Mouse (Mus musculus): Measurements from ENCODE around the gene Zim1.

Zim1 gene

DNA sequence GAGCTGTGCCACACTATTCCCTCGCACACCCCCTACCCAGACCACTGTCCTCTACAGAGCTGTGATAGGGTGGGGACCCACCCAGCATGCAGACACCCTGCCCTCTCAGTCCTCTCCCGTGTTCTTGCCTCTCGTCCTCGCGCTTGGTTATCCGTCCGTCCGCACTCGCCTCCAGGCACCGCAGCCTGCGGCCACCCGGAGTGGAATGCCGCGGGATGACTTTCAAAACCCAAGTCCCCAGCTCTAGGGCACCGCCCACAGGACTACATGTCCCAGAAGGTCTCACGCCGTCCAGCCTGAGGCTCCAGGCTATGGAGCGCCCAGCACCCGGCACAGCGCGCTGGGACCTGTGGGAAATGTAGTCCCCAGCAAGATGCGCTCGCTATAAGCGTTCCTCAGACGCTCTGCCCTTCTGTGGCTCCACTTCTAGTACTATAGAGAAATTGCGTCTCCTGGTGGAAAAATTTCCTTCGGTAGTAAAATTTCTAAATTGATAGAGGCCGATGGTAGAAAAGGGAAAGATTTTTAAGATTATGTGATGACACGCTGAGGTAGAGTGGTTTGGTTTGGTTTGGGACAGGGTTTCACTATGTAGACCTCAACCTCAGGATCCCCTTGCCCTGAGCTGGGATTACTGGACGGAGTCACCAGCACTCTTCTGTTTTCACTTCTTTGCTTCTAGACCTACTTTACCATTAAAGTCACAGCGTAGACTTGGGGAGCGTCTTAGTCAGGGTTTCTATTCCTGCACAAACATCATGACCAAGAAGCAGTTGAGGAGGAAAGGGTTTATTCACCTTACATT, at the start of gene Zim1:
Gene Zim1 (minus strand): TSS at position 210 of the 805 bp plus-strand sequence.
- peak; percentile 69 for DNase-seq (ENCODE audit: low spot score)

DNA sequence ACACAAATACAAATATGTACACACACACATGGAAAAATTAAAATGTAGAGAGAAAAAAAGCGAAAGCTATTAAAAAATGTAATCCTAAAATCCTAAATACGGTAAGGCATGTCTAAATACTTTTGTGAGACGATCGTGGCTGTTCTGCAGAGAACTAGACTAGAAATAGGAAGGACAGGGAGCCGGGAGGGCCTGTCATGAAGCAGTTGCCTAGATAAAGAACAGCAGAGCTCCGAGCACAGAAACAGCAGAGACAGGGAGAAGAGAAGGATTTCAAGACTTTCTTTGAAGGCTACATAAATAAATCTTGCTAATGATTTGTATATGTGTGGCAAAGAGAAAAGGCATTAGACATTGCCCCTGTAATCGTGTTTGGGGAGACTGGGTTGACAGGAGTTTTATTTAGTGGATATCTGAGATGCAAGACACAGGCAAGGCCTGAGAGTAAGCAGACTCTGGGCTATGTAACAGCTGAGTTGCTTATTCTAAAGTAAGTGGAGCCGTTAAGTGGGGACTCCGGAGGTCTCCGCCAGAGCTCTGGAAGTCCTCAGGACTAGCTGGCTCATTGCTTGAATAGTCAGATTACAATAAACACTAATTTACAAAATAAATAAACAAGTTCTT, 48.1 kb upstream of the Zim1 start:
- DNase-seq (ENCODE audit: low spot score): peak; percentile 7

DNA sequence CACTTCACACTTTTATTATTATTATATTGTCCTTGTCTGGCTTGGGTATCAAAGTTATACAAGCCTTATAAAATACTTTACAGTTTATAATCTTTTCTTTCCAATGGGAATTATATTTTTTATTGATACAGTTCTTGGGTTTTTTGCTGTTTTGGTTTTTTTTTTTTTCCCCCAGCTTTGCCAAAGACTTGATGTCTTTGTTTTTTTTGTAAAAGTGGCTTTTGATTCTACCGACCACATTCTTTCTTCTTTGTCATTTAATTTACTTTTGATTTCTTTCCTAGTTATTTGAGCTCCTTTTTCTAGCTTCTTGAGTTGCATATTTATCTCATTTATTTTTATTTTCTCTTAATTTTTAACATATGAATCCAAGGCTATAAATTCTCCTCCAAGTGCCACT, 39.8 kb upstream of the Zim1 start:
- DNase-seq (ENCODE audit: low spot score): no peak

DNA sequence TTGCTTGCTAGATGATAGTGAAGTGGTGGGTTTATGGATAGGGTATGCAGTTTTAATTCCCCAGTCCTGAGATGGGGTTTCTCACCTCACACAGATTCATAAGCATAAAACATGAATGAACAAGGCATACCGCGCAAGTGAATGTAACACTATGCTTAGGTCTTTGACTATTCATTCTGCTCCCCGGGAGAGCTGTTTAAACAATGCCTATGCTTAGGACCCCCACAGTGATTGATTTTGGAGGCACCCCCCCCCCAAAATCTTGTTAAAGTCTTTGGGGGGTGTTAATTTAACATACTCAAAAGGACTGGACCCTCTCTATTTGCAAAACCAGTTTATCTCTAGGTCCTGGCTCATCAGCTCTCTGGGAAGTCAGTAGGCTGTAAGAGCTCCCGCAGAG, 35.7 kb upstream of the Zim1 start:
- peak; percentile 6 for DNase-seq (ENCODE audit: low spot score)

DNA sequence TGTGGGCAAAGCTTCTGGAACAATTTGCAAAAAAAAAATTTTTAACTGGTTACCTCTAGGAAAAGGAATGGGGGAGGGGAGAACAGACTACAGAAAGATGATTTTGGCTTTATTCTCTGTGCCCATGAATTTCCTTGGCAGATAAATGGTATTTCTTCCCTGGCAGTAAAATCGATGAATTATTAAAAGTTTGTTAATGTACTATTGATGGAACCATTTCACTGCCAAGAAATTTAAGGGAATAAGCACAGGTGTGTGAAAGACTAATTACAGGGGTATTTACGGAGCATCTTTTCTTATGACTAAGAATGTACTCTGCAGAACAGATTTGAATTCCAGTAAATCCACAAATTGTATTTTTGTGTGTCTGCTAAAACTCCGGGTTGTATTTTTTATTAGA, 35.1 kb upstream of the Zim1 start:
- DNase-seq (ENCODE audit: low spot score): no peak

DNA sequence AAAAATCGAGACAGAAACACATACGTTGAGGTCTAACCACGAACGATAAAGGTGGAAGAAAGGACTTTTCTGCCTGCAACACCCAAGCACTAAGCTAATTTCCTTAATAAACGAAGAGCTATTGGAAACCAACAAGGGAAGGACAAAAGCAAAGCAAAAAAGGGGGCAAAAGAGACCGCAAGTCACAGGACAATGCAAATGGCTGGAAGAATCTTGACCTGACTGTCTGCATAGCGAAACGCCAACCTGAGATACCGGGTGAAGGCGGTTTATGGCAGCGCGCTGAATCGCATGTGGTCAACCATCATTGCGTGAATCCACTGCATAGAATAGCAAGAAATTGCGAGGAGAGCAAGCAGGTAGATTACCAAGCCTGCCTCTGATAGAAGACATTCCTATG, 34.6 kb upstream of the Zim1 start:
- DNase-seq (ENCODE audit: low spot score): peak; percentile 42

DNA sequence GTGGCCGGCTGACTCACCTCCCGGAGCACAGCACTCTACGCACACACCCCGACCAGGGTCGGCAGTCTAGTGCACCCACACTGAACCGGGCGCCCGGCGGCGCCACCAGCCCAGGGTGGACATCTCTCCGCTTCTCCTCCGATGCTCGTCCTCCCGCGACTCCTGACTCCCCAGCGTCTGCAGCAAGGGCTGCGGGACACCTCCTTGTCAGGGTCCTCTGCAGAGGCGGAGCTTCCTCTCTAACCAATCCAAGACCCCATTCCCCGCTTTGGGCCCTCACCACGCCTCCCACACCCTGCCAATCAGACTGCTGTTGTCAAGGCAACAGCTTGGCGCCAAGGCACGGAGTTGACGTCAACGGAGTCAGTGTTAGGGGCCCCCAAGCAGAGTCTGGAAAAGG, 34.0 kb upstream of the Zim1 start, which contains the start of the genes Peg3 and Usp29:
Gene Peg3 (minus strand): TSS at position 191 of the 400 bp plus-strand sequence.
Gene Usp29 (plus strand): TSS at position 338 of the 400 bp plus-strand sequence.
- DNase-seq (ENCODE audit: low spot score): peak; percentile 89

DNA sequence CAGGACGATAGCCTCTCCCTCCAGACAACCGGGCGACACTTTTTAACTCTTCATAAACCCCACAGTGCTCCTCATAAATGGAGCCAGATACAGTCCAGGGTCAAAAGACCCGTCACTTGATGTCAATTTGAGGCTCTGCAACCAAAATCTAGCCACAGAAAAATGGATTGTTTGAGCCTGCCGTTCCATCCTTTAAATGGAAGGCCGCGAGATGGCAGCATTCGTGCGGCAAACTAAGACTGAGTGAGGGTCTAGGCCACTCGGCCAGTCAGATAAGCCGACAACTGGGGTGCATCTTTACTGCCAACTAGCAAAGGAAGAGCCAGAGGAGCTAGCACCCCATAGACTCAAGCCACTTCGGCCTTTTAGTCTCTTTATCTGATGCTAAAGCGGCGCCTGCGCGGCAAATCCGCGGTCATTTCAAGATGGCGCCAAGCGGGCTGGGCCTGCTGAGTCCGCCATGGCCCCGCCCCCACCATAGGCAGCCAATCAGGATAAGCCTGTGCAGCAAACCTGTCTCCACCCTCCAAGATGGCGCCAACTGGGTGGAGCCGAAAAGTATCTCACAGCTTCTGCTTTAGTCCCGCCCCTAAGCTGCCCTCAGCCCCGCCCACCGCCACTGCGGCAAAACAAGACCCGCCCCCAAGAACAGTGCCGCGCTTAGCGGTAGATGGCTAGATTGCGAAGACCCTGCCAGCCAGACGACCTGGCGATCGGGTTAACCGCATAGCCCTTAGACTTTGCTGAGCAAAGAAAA, 33.0 kb upstream of the Zim1 start:
- peak; percentile 94 for DNase-seq (ENCODE audit: low spot score)

DNA sequence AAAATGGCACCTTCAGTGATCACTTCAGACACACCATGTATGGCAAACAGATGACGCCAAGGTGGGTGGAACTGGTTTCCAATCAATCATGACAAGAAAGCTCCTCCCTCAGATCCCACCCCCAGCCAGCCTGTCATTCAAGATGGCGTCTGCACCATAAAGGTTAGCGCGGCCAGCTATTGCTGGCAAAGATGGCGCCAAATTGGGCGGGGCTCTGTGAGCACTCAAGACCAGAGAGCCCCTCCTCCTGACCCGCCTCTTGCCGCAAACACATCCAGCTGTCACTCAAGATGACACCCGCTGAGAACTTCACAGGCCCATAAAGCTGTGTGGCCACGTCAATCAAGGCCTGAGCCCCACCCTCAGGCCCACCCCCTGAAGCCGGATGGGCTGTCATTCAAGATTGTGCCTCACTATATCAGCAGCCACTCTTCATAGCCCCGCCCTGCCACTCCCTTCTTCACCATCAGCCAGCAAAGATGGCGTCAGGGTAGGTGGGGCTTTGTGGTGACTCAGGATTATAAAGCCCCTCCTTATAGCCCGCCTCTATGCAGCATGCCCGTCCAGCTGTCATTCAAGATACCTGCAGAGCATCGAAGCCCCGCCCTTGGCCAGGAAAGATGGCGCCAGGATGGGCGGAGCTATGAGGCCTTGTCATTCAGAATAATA, 32.1 kb upstream of the Zim1 start:
- peak; percentile 95 for DNase-seq (ENCODE audit: low spot score)

DNA sequence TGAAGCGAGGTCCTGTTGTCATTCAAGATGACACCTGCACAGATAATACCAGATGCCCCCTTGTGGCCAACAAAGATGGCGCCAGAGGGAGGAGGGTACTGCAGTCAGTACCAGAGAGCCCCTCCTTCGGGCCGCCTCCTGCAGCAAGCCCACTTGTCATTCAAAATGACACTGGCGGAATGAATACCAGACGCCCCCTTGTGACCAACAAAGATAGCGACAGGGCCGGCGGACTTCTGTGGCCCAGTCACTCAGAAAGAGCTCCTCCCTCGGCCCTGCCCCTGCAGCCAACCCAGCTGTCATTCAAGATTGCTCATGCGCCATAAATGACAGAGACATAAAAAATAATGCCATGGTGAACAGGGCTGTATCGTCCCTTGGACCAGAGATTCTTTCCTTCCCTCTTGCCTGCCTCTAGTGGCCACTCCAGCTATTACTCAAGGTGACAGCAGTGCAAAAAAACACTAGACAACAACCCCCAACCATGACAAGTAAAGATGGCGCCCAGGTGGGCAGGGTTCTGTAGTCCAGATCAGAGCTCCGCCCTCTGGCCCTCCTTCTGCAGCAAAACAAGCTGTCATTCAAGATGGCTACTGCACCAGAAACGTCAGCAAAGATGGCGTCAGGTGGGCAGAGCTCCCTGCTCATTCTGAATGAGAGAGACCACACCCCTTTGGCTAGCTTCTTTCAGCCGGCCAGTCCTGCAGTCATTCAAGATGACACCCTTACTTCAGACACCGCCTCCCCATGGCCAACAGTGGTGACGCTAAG, 31.3 kb upstream of the Zim1 start:
- DNase-seq (ENCODE audit: low spot score): peak; percentile 90

DNA sequence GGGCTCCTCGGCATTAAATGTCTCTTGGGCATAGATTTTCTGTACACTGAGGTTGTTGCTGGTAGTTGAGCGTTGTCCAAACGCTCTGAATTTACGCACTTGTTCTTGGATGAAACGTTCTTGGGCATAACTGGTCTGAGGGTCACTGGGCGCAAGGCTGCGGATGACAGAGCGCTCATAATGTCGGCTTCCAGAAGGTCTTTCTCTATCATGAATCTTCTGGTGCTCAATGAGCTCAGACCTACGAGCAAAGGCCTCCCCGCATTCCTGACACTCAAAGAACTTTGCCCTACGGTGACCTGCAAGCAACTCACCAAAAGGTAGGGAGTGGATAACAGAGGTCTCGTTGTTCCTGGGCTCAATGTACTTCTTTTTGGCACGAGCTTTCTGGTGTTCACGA, 13.1 kb upstream of the Zim1 start:
- no peak for DNase-seq (ENCODE audit: low spot score)

DNA sequence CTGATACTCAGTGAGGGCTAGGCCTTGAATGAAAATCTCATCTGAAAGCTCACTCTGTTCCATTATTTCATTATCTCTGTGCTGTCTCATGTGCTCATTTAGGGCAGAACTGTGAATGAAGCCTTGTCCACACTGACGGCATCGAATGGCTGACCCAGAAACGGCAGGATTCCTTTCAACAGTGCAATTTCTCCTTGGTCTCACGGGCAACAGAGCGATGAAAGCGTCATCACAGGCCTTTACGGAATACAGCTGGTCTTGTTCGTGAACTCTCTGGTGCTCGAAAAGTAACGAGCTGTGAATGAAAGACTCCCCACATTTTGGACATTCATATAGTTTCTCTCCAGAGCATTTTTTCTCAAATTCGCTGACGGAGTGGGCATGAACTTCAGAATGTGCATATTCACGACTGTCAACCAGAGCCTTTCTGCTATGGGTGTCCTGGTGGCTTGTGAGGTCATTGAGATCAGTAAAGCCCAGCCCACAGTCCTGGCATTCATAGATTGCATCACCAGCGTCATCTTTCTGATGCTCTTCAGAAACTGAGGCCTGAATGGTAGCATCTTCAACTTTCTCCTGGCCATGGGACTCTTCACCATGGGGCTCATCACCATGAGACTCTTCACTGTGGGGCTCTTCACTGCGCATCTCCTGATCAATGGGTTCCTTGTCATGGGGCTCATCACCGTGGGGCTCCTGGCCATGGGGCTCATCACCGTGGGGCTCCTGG, 12.4 kb upstream of the Zim1 start:
- no peak for DNase-seq (ENCODE audit: low spot score)

DNA sequence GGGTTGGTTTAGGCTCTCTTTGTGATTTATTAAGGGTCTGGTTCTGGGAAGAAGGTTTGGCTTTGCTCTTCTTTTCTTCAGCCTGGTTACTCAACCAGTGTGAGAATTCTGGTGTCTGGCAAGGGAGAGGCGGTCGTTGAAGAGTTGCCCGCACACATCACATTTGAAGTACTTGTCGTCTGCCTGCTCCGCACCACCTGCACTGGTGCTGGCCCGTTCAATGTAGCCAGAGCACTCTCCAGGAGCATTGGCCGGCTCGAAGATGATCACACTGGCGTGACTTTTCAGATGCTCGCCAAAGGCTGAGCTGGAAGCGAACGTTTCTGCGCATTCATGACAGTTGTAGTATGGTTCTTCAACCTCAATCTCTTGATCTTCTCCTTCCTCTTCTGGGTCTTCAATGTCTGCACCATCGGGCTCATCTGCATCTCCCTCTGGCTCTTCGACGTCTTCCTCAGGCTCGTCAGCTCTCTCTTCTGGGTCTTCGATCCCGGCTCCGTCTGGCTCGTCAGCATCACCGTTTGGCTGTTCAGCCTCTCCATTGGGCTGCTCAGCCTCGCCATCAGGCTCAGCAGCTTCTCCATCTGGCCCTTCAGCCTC, 11.3 kb upstream of the Zim1 start:
- DNase-seq (ENCODE audit: low spot score): no peak

DNA sequence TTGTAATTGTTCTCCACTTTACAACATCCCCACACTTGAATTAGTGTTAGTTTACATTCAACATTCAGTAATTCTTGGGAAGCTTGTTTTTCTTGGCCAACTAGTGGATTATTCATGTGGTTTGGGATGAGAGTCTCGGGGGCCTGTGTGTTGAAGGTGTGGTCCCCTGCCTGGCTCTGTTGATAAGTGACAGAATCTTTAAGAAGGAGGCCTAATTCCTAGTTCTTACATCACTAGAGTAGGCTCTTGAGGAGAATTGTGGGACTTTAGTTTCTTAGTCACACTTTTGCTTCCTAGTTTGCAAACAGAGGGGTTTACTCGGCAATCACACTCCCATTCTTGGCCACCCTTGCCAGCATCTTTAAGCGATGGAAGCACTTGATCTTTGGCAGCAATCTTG, 3.0 kb upstream of the Zim1 start:
- DNase-seq (ENCODE audit: low spot score): no peak

DNA sequence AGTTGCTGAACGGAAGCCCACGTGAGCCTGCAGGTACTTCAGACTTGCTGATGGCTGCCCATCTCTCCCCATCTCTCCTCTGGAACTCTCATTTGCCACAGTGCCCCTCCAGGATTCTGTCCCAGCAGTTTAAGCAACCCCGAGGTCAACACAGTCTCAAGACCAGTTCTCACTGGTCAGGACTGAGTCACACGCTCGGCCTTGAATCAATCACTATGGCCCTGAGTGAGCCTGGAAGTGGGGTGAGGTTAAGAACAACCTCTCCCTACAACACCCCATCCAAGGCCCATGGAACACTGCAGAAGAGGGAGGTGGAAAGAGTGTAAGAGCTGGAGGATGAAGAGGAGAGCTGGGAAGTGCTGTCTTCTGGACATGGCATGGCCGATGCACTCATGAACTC, 10.7 kb downstream of the Zim1 start:
- no peak for DNase-seq (ENCODE audit: low spot score)

DNA sequence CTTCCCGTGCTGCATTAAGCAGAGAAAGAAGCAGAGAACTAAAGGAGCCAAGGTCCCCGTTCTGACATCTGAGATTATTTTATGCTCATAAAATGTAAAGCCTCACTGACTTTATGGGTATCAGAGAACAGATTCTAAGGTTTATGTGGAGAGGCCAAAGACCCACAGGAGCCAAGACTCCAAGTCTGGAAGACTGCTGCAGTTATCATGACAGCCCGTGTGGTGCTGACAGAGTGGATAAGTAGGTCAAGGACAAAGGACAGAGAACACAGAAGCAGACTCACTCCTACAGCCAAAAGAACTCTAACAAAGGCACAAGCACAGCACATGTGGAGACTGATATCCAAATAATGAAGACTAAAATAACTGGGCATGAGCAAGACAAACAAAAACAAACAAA, 29.5 kb downstream of the Zim1 start:
- no peak for DNase-seq (ENCODE audit: low spot score)

DNA sequence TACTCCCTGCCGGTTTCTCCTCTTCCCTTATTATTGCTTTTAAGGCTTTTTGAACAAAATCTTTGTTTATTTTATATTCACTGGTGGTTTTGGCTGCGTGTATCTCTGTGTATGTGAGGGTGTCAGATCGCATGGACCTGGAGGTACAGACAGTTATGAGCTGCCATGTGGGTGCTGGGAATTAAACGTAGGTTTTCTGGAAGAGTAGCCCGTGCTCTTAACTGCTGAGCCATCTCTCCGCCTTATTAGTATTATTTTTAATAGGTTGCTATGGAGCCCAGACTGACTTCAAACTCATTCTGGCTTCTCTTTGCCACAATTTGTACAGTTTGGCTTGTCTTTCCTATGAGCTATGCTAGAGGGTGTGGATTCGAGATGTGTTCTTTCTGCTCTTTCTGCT, 32.8 kb downstream of the Zim1 start:
- no peak for DNase-seq (ENCODE audit: low spot score)

DNA sequence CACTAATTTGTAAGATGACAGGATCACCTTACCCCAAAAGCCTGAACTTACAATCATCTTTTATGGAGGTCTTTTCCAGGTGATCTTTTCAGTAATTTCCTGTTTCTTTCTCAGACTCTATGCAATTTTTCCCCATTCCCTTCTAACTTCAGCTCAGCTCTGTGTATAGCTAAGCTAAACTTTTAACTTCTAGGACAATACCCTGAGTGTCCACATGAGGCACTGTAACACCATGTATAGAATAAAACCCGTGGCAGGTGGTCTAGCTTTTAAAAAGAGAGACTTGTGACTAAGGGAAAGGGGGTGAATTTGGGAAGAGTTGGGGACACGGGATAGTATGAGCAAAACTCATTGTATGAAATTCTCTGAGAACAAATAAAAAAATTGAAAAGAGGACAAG, 36.6 kb downstream of the Zim1 start:
- peak; percentile 10 for DNase-seq (ENCODE audit: low spot score)

DNA sequence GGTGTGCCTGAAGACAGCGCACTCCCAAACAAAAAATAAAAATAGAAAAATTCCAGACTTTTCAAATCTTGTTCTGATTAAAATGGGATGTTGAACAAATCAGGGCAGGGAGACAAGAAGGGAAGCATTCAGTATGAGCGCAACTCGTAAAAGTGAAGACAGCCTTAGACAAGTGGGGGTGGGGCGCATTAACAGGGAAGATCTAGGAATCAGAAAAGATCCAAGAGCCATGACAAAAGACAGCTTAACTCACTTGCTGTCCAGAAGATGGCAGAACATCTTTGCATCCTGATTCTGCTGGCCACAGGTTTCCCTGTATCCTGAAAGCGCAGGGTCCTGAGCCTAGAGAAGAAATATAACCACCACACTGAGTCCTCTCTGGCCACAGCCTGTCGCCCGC, 37.6 kb downstream of the Zim1 start:
- no peak for DNase-seq (ENCODE audit: low spot score)

DNA sequence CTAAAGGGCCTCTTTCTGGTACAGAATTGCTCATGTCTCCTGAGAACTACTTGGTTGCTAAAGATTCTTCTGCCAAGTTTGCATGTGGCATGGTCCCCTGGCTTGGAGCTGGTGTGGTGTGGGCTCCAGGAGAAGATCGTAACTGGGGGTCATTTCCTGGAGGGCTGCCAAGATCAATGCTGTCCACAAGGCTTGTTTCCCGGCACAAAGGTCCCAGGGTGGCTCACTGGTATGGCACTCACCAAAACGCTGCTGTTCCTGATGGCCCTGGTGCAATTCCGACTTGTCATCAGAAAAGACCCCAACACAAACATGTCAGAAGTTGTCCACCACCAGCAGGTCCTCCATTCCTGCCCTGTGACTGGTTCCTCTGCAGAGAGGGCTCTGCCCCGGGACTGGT, 44.1 kb downstream of the Zim1 start:
- DNase-seq (ENCODE audit: low spot score): no peak

All from MN1 (cell line).